Mouse (Mus musculus): Measurements from ENCODE around the gene Ptprn.
A peak's percentile ranks its signal among the peaks of the same experiment; 100 is the strongest.

The Ptprn gene

GRCm38 (mm10) chr1:75223532-75223931, 40.8 kb downstream of the Ptprn start:
- no peak for DNase-seq (ENCODE audit: low spot score)

- no peak for DNase-seq (ENCODE audit: low spot score)
These were observed 41.4 kb downstream of the Ptprn start for GRCm38 (mm10) chr1:75222926-75223325.

DNA sequence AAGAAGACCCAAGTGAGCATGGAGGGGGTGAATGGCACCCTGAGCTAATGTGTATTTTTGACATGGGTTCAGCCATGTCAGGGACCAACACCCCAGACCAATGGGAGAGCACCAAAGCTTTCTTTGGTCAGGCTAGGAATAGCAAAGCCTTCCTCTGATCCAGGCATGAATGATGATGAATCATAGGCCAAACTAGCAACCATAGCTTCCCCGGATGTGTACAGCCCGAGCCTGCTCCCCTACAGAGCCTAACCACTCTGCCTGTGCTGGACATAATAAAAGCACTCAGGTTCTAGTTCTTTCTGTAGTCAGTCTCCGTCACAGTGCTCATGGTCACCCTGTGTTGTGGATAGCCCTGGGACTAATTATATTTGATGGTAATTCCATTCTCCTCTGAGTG, 42.8 kb downstream of the Ptprn start:
- no peak for DNase-seq (ENCODE audit: low spot score)

DNA sequence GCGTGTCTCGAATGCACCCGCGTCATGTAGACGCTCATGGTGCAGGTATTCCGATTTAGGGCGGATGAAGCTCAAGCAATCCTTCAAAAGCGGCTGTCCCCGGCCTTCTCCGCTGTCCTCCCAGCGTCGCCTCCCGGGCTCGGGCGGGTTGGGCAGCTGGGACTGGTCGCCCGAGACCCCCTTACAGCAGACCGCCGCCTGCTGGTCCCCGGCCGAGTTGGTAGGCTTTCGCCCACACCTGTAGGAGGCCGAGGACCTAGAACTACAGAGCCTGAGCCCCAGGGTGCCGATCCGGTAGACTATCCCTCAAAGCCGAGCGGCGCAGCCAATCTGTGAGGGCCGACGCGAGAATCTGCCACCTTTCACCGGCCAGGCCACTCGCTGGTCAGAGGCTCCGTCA, 44.8 kb downstream of the Ptprn start, which contains the start of gene Tuba4a:
TSS of gene Tuba4a (minus strand) at position 335 of the 400 bp plus-strand sequence.
- no peak for DNase-seq (ENCODE audit: low spot score)

- peak; percentile 86 for DNase-seq (ENCODE audit: low spot score)
These were observed 45.2 kb downstream of the Ptprn start for GRCm38 (mm10) chr1:75219078-75219477.

- DNase-seq (ENCODE audit: low spot score), result peak; percentile 20
These were observed 45.9 kb downstream of the Ptprn start for GRCm38 (mm10) chr1:75218227-75219001.

DNA sequence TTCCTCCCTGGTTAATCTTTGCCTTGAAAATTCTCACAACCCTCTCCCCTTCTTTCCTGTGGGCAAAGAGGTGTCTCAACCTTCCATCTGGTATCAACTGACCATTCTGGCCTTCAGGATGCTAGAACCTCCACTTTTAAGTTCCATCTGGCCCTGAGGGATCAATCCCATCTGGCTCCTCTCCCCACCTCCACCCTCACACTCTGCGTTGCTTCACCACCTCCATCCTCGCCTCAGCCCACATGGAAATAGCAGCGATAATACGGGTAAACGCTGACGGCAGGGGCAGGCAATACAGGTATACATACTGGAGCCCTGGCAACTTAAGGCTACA, 46.4 kb downstream of the Ptprn start:
- DNase-seq (ENCODE audit: low spot score), result no peak

DNA sequence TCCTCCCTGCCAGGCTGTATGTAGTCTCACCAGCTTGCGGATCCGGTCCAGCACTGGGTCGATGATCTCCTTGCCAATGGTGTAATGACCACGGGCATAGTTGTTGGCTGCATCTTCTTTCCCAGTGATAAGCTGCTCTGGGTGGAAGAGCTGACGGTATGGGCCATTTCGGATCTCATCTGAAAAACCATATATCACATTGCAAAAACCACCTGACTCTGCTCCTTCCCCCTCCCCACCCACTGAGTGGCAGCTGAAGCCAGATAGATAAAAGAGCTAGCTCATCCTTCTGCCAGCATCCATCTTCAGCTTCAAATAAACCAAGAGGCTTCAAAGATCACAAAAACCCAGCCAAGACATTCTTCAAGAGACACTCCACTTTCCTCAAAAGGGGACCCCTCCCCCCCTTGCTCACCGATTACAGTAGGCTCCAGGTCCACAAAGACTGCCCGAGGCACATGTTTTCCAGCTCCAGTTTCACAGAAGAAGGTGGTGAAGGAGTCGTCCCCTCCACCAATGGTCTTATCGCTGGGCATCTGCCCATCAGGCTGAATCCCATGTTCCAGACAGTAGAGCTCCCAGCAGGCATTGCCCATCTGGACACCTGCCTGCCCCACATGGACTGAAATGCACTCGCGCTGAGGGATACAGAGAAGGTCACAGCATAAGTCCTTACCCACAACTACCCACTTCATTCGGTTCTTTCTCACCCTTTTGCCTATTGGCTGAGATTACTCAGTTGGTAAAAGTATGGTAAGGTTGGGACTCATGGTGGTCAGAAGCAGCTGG, 47.3 kb downstream of the Ptprn start:
- no peak for DNase-seq (ENCODE audit: low spot score)

- DNase-seq (ENCODE audit: low spot score), result no peak
These were observed 48.5 kb downstream of the Ptprn start for GRCm38 (mm10) chr1:75215785-75216184.

DNA sequence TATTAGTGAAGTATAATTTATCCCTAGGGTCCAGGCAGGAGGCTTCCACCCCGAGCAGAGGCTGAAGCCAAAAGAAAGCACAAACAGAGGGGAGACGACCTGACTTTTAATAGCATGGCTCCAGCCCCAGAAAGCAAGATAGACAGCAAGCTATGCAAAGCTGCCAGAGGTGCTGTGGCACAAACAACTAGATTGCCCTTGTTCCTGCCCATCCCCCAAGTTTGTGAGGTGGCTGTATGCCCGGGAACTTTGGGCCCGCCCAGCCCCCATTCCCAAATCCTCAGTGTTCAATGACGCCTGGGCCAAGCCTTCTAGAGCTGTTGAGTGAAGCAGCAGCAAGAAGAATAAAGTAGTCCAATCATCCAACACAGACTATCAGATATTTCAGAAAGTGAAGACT, 49.4 kb downstream of the Ptprn start:
- DNase-seq (ENCODE audit: low spot score), result no peak

GRCm38 (mm10) chr1:75214442-75214841, 49.9 kb downstream of the Ptprn start:
- DNase-seq (ENCODE audit: low spot score), result no peak

- no peak for DNase-seq (ENCODE audit: low spot score)
These were observed 51.2 kb downstream of the Ptprn start for GRCm38 (mm10) chr1:75213096-75213495.

- DNase-seq (ENCODE audit: low spot score), result no peak
These were observed 51.8 kb downstream of the Ptprn start for GRCm38 (mm10) chr1:75212542-75212941.

DNA sequence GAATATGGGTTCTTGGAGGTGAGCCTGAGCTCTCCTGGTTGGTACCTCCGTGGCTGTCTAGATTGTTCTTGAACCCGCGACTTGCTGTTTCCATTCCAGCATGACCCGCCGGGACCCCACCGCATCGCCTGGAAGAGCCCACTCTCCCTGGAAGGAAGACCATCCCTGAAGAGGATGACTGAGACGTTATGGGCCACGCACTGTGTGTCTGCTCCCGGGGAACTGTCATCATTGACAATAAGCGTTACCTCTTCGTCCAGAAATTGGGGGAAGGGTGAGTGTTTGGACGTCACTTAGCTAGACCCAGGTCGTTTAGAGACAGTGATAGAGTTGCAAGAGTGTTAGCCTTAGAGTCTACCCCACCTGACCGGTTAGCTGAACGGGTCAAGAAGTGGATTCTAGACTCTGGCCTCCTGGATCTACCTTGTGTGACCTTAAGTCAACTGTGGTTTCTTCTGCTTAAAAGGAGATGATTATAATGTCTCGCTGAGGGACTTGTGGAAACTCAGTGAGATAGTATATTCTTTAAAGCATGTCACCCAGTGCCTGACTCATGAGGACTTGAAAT, 53.1 kb downstream of the Ptprn start:
- DNase-seq (ENCODE audit: low spot score), result no peak

GRCm38 (mm10) chr1:75210136-75211087, 53.9 kb downstream of the Ptprn start, which contains the start of the genes Glb1l and Stk16:
Glb1l (minus strand) TSS chr1:75210813.
Stk16 (plus strand) TSS chr1:75210838.
- peak; percentile 93 for DNase-seq (ENCODE audit: low spot score)

GRCm38 (mm10) chr1:75208967-75209678, 55.2 kb downstream of the Ptprn start:
- DNase-seq (ENCODE audit: low spot score), result peak; percentile 49

- DNase-seq (ENCODE audit: low spot score), result no peak
These were observed 63.1 kb downstream of the Ptprn start for GRCm38 (mm10) chr1:75201236-75201635.

Measured in ovary, postnatal 36 days (tissue).